Mouse (Mus musculus) small intestine, adult 2 months (tissue): Measurements from ENCODE around the gene Cpt1a. TPM values are rescaled to one million over a fixed set of nuclear protein-coding genes. Genes with fewer than 3 reads are reported as not detected.

Source experiments
- H3K27ac ChIP-seq: fragments of 200-500 bp; 2 replicates; pipeline ENCODE4 v1.5.1; 2012; ENCODE audit warnings: low read depth, low read length, control low read depth, inconsistent platforms; ENCODE audit not compliant: insufficient read depth
- H3K27me3 ChIP-seq: fragments of 200-500 bp; 2 replicates; pipeline ENCODE4 v1.6.1; 2012; ENCODE audit warnings: mild to moderate bottlenecking, moderate library complexity, low read length, inconsistent platforms; ENCODE audit not compliant: control insufficient read depth, insufficient read depth
- H3K36me3 ChIP-seq: fragments of 200-500 bp; 2 replicates; pipeline ENCODE4 v1.6.1; 2012; ENCODE audit warnings: mild to moderate bottlenecking, low read length, control low read depth, inconsistent platforms; ENCODE audit not compliant: control insufficient read depth, insufficient read depth
- H3K4me1 ChIP-seq: fragments of 200-500 bp; 2 replicates; pipeline ENCODE4 v1.6.1; 2012; ENCODE audit warnings: low read length, inconsistent platforms, mixed read lengths; ENCODE audit not compliant: control insufficient read depth, insufficient read depth, insufficient read length
- H3K4me3 ChIP-seq: fragments of 200-500 bp; 2 replicates; pipeline ENCODE4 v1.5.1; 2012; ENCODE audit warnings: low read depth, mild to moderate bottlenecking, control low read depth, inconsistent platforms, low read length, moderate library complexity
- CTCF ChIP-seq: fragments of 200-500 bp; IDR thresholded peaks from 2 replicates; pipeline ENCODE4 v1.5.1; 2012; ENCODE audit warnings: low read depth, mild to moderate bottlenecking, control low read depth, inconsistent platforms, low read length, moderate library complexity, mixed read lengths; ENCODE audit not compliant: insufficient replicate concordance, insufficient read length; ENCODE audit errors: extremely low read depth
- POLR2A ChIP-seq: fragments of 200-500 bp; IDR thresholded peaks from 2 replicates; pipeline ENCODE4 v1.6.1; 2012; ENCODE audit warnings: low read depth, mild to moderate bottlenecking, control low read depth, inconsistent platforms, low read length, moderate library complexity
- WGBS: fragments of 180-500 bp; shearing (Covaris S2); methylation state at CpG from one replicate; pipeline ENCODE4 v1.1.7; 2018; 5-methylcytosine and 5-hydroxymethylcytosine counted together
- polyA plus RNA-seq: library from polyadenylated mRNA; depleted of rRNA; stranded (reverse); fragments of >200 nt; gene quantifications from 2 replicates; pipeline ENCODE4 v1.2.3, GENCODE M21; 2012

Cpt1a gene
- polyA plus RNA-seq, 1 experiment, result 92.1 TPM

- no peak for TF ChIP-seq POLR2A
- no peak for TF ChIP-seq CTCF
- WGBS, result 63% methylated on average over 1 of the region's 1 CpGs
- H3K27ac ChIP-seq, result no peak overlapping the region
- no peak overlapping the region for H3K4me3 ChIP-seq
- H3K27me3 ChIP-seq, result no peaks in the 10 kb centered on the region; the same call in 1 of the 2 replicates
- no peaks in the 10 kb centered on the region for H3K36me3 ChIP-seq
- no peaks in the 10 kb centered on the region for H3K4me1 ChIP-seq
These were observed 83.6 kb downstream of the Cpt1a start for GRCm38 (mm10) chr19:3405531-3406281.

- no peak for TF ChIP-seq CTCF
- no peak for TF ChIP-seq POLR2A
- H3K27ac ChIP-seq, result no peak within 1 kb of the TSS
- H3K4me3 ChIP-seq, result peak within 1 kb of the TSS; percentile 37
- WGBS, result 2% methylated on average over 37 of the region's 37 CpGs
- no peaks in the 10 kb centered on the region for H3K36me3 ChIP-seq
- peaks cover 18% of the 10 kb centered on the region for H3K27me3 ChIP-seq
- H3K4me1 ChIP-seq, result peaks cover 6% of the 10 kb centered on the region; the same call in 1 of the 2 replicates
These were observed 92.2 kb downstream of the Cpt1a start, which contains the start of gene Gal for GRCm38 (mm10) chr19:3414268-3414733. Gal (minus strand) TSS chr19:3414544.

GRCm38 (mm10) chr19:3419251-3419650, 97.1 kb downstream of the Cpt1a start:
- TF ChIP-seq CTCF (no peak), POLR2A (no peak)
- no peak overlapping the region for H3K27ac ChIP-seq
- peaks cover 5% of the 10 kb centered on the region for H3K27me3 ChIP-seq
- H3K36me3 ChIP-seq, result no peaks in the 10 kb centered on the region
- H3K4me3 ChIP-seq, result no peak overlapping the region
- H3K4me1 ChIP-seq, result peaks cover 9% of the 10 kb centered on the region; the same call in 1 of the 2 replicates
- 26% methylated on average over 5 of the region's 5 CpGs for WGBS

GRCm38 (mm10) chr19:3422488-3422887, 100.4 kb downstream of the Cpt1a start:
- no peak overlapping the region for H3K4me3 ChIP-seq
- no peaks in the 10 kb centered on the region for H3K27me3 ChIP-seq
- H3K27ac ChIP-seq, result no peak overlapping the region
- TF ChIP-seq POLR2A, result no peak
- no peak for TF ChIP-seq CTCF
- H3K4me1 ChIP-seq, result peaks cover 10% of the 10 kb centered on the region; the same call in 1 of the 2 replicates
- 87% methylated on average over 6 of the region's 6 CpGs for WGBS
- no peaks in the 10 kb centered on the region for H3K36me3 ChIP-seq

GRCm38 (mm10) chr19:3422981-3423380, 100.8 kb downstream of the Cpt1a start:
- no peak for TF ChIP-seq CTCF
- TF ChIP-seq POLR2A, result no peak
- peaks cover 10% of the 10 kb centered on the region; the same call in 1 of the 2 replicates for H3K4me1 ChIP-seq
- no peaks in the 10 kb centered on the region for H3K27me3 ChIP-seq
- no peak overlapping the region for H3K4me3 ChIP-seq
- WGBS, result 62% methylated on average over 4 of the region's 4 CpGs
- no peaks in the 10 kb centered on the region for H3K36me3 ChIP-seq
- no peak overlapping the region for H3K27ac ChIP-seq

- Histone ChIP-seq H3K27ac (no peak overlapping the region), H3K27me3 (no peaks in the 10 kb centered on the region), H3K36me3 (no peaks in the 10 kb centered on the region), H3K4me1 (peaks cover 10% of the 10 kb centered on the region; the same call in 1 of the 2 replicates), H3K4me3 (no peak overlapping the region)
- no peak for TF ChIP-seq POLR2A
- TF ChIP-seq CTCF, result no peak
- whole genome bisulfite sequencing, result 36% methylated on average over 2 of the region's 2 CpGs
These were observed 102.1 kb downstream of the Cpt1a start for GRCm38 (mm10) chr19:3424214-3424613.

GRCm38 (mm10) chr19:3428057-3428830, 106.1 kb downstream of the Cpt1a start:
- H3K27ac ChIP-seq, result no peak overlapping the region
- peaks cover 10% of the 10 kb centered on the region; the same call in 1 of the 2 replicates for H3K4me1 ChIP-seq
- H3K4me3 ChIP-seq, result no peak overlapping the region
- TF ChIP-seq CTCF (no peak), POLR2A (no peak)
- H3K36me3 ChIP-seq, result no peaks in the 10 kb centered on the region
- WGBS, result 88% methylated on average over 15 of the region's 15 CpGs
- H3K27me3 ChIP-seq, result no peaks in the 10 kb centered on the region
